Mouse (Mus musculus) myocyte (in vitro differentiated cells): ENCODE results near the gene Pbx1.

Source experiments
- E2F4 ChIP-seq: IDR thresholded peaks from one replicate; pipeline ENCODE4 v1.6.1; 2011; ENCODE audit warnings: mild to moderate bottlenecking, control low read depth, moderate library complexity; ENCODE audit not compliant: insufficient read depth
- POLR2A ChIP-seq: IDR thresholded peaks from one replicate; pipeline ENCODE4 v1.6.1; 2011; ENCODE audit warnings: low read depth, mild to moderate bottlenecking, control low read depth, moderate library complexity; ENCODE audit not compliant: insufficient read length

DNA sequence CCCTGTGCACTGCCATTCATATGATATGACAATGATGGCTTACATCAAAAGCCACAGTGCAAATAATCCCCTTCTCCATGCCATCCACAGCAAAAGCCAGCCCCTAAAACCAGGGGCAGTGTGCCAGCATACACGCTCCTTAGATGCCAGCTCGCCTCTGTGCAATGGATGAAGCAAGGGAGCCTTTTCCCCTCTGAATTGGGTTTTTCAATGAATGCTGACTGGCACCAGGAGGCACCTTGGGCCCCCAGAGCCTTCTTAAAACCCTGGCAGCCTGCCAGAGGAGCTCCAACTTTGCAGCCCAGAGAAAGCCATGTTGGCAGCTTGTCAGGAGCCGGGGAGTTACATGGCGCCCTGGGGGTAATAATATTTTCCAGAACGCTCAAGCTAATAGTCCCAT, 186.5 kb downstream of the Pbx1 start:
- TF ChIP-seq E2F4: no peak
- TF ChIP-seq POLR2A: no peak
